Mouse (Mus musculus): ENCODE results near the gene Sema4b. TPM values are rescaled to one million over a fixed set of nuclear protein-coding genes. Genes with fewer than 3 reads are reported as not detected.

The Sema4b gene
- total and polyA plus RNA-seq, 2 experiments from 2014 or later: 29.2 to 43.7 TPM

DNA sequence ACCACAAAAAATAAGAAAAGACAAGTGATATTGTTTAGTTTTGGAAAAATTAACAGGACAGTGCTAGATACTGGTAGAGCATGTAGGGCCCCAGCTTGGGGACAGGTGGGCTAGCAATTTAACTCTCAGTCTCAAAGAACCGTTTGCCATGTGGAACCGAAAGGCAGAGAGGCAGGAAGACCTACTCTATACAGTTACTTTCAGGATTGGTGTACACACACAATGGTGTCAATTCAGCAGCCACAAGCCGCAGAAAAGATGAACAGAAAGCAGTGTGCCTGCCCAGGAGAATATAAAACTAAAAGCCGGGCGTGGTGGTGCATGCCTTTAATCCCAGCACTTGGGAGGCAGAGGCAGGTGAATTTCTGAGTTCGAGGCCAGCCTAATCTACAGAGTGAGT is 6.9 kb upstream of the Sema4b start:
- ATAC-seq (ENCODE audit: low FRiP score) (no peak), DNase-seq (ENCODE audit: low spot score) (no peak)
- H3K9me3 ChIP-seq (ENCODE audit: low read length): no peaks in the 10 kb centered on the region
- H3K9ac ChIP-seq (replicated peaks; ENCODE audit: low read length, poor library complexity, severe bottlenecking): no peak overlapping the region
- H3K27ac ChIP-seq (ENCODE audit: low read depth, low read length): no peak overlapping the region
- no peaks in the 10 kb centered on the region for H3K4me1 ChIP-seq (ENCODE audit: insufficient read depth, low read length)
- no peaks in the 10 kb centered on the region for H3K36me3 ChIP-seq (ENCODE audit: insufficient read depth, low read length)
- WGBS: 83% methylated on average over 6 of the region's 6 CpGs
- no peaks in the 10 kb centered on the region for H3K27me3 ChIP-seq (ENCODE audit: insufficient read depth, low read length)
- no peak for TF ChIP-seq CTCF (IDR thresholded peaks at IDR 0.05)
- no peak overlapping the region for H3K4me3 ChIP-seq (ENCODE audit: low read depth, low read length)
- H3K4me2 ChIP-seq (ENCODE audit: low read depth, low read length, poor library complexity, severe bottlenecking): no peak overlapping the region

DNA sequence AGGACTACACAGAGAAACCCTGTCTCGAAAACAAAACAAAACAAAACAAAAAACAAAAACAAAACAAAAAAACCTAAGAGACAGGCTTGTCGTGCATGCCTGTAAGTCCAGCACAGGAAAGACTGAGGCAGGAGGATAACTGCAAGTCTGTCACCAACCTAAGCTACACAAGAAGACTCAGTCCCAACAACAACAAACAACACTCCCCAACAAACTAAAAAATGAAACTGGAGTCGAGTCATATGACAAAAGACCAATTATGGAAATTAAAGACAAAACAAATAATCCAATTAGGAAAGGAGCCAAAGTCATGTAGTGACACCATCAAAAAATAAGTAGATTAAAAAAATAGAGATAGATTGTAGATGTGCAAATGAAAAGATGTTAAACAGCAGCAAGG is 6.4 kb upstream of the Sema4b start:
- Histone ChIP-seq H3K4me2 (ENCODE audit: low read depth, low read length, poor library complexity, severe bottlenecking) (no peak overlapping the region), H3K36me3 (ENCODE audit: insufficient read depth, low read length) (no peaks in the 10 kb centered on the region), H3K27me3 (ENCODE audit: insufficient read depth, low read length) (no peaks in the 10 kb centered on the region), H3K4me3 (ENCODE audit: low read depth, low read length) (no peak overlapping the region), H3K9me3 (ENCODE audit: low read length) (no peaks in the 10 kb centered on the region), H3K9ac (replicated peaks; ENCODE audit: low read length, poor library complexity, severe bottlenecking) (no peak overlapping the region), H3K27ac (ENCODE audit: low read depth, low read length) (no peak overlapping the region), H3K4me1 (ENCODE audit: insufficient read depth, low read length) (no peaks in the 10 kb centered on the region)
- ATAC-seq (ENCODE audit: low FRiP score): no peak
- DNase-seq (ENCODE audit: low spot score): no peak
- TF ChIP-seq CTCF (IDR thresholded peaks at IDR 0.05): no peak
- WGBS: 73% methylated on average over 3 of the region's 3 CpGs

DNA sequence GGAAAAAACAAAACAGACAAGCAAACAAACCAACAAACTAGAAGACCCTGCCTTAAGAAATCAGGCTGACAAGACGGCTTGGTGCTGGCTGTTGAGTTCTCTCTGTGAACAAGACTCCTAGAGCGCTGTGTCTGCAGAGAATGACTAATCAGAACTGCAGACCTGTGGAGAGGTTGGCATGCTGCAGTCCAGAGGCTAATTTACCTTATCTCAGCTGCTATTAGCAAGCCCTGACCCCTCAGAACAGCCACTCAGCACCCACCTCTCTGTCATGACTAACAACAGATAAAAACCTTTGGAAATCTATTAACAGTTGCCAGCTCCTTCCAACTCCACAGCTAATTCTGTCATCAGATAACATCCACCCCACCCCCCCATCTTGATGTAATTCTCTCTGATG is 5.6 kb upstream of the Sema4b start:
- Histone ChIP-seq H3K9me3 (ENCODE audit: low read length) (no peaks in the 10 kb centered on the region), H3K27ac (ENCODE audit: low read depth, low read length) (no peak overlapping the region), H3K36me3 (ENCODE audit: insufficient read depth, low read length) (no peaks in the 10 kb centered on the region), H3K9ac (replicated peaks; ENCODE audit: low read length, poor library complexity, severe bottlenecking) (no peak overlapping the region), H3K4me1 (ENCODE audit: insufficient read depth, low read length) (no peaks in the 10 kb centered on the region), H3K4me2 (ENCODE audit: low read depth, low read length, poor library complexity, severe bottlenecking) (no peak overlapping the region), H3K27me3 (ENCODE audit: insufficient read depth, low read length) (no peaks in the 10 kb centered on the region), H3K4me3 (ENCODE audit: low read depth, low read length) (no peak overlapping the region)
- TF ChIP-seq CTCF (IDR thresholded peaks at IDR 0.05): no peak
- 73% methylated on average over 2 of the region's 2 CpGs for WGBS
- DNase-seq (ENCODE audit: low spot score): no peak
- ATAC-seq (ENCODE audit: low FRiP score): no peak

DNA sequence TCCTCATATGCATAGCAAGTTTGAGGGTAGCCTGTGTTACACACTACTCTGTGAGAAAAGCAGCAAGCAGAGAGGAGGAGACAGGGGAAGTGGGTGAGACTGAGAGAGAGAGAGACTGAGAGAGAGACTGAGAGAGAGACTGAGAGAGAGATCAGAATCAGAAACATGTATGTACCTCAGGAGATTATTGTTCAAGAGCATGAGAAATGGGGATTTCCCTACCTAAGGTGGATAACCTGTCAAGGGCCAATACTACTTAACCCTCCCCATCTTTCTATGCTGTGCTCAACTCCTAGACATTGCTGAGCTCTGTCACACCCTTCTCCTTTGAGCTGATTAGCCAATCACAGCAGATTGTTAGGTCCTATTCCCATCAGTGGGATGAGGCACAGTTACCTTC is 4.5 kb upstream of the Sema4b start:
- H3K27me3 ChIP-seq (ENCODE audit: insufficient read depth, low read length): no peaks in the 10 kb centered on the region
- no peaks in the 10 kb centered on the region for H3K9me3 ChIP-seq (ENCODE audit: low read length)
- H3K9ac ChIP-seq (replicated peaks; ENCODE audit: low read length, poor library complexity, severe bottlenecking): no peak overlapping the region
- no peak overlapping the region for H3K27ac ChIP-seq (ENCODE audit: low read depth, low read length)
- no peak overlapping the region for H3K4me3 ChIP-seq (ENCODE audit: low read depth, low read length)
- H3K36me3 ChIP-seq (ENCODE audit: insufficient read depth, low read length): no peaks in the 10 kb centered on the region
- TF ChIP-seq CTCF (IDR thresholded peaks at IDR 0.05): no peak
- no peaks in the 10 kb centered on the region for H3K4me1 ChIP-seq (ENCODE audit: insufficient read depth, low read length)
- ATAC-seq (ENCODE audit: low FRiP score) (no peak), DNase-seq (ENCODE audit: low spot score) (no peak)
- no peak overlapping the region for H3K4me2 ChIP-seq (ENCODE audit: low read depth, low read length, poor library complexity, severe bottlenecking)

DNA sequence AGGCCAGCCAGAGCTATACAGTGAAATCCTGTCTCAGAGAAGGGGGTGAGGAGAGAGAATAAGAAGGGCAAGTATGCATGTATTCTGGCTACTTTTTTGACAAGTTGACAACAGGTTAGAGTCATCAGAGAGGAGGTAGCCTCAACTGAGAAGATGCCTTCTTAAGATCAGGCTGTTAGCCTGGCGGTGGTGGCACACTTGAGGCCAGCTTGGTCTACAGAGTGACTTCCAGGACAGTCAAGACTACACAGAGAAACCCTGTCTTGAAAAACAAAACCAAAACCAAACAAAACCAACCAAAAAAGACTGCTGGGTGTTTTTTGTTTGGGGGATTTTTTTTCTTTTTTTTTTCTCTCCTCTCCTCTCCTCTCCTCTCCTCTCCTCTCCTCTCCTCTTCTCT is 3.2 kb upstream of the Sema4b start:
- Histone ChIP-seq H3K9me3 (ENCODE audit: low read length) (no peaks in the 10 kb centered on the region), H3K4me1 (ENCODE audit: insufficient read depth, low read length) (peaks cover 6% of the 10 kb centered on the region; the same call in 1 of the 2 replicates), H3K9ac (replicated peaks; ENCODE audit: low read length, poor library complexity, severe bottlenecking) (no peak overlapping the region), H3K27me3 (ENCODE audit: insufficient read depth, low read length) (no peaks in the 10 kb centered on the region), H3K27ac (ENCODE audit: low read depth, low read length) (no peak overlapping the region), H3K4me2 (ENCODE audit: low read depth, low read length, poor library complexity, severe bottlenecking) (no peak overlapping the region), H3K36me3 (ENCODE audit: insufficient read depth, low read length) (no peaks in the 10 kb centered on the region), H3K4me3 (ENCODE audit: low read depth, low read length) (no peak overlapping the region)
- ATAC-seq (ENCODE audit: low FRiP score): no peak
- TF ChIP-seq CTCF (IDR thresholded peaks at IDR 0.05): no peak
- no peak for DNase-seq (ENCODE audit: low spot score)
- 83% methylated on average over 1 of the region's 1 CpGs for WGBS

DNA sequence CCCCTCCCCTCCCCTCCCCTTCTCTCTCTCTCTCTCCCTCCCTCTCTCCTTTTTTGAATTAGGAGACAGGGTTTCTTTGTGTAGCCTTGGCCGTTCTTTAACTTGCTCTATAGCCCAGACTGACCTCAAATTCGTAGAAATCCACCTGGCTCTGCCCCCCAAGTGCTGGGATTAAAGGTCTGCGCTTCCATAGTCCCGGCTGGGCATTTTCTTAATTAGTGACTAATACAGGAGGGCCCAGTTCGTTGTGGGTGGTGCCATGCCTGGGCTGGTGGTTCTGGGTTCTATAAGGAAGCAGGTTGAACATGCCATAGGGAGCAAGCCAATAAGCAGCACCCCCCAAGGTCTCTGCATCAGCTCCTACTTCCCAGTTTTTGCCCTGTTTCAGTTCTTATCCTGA is 2.7 kb upstream of the Sema4b start:
- Histone ChIP-seq H3K9me3 (ENCODE audit: low read length) (no peaks in the 10 kb centered on the region), H3K27me3 (ENCODE audit: insufficient read depth, low read length) (no peaks in the 10 kb centered on the region), H3K36me3 (ENCODE audit: insufficient read depth, low read length) (no peaks in the 10 kb centered on the region), H3K27ac (ENCODE audit: low read depth, low read length) (no peak overlapping the region), H3K4me2 (ENCODE audit: low read depth, low read length, poor library complexity, severe bottlenecking) (no peak overlapping the region), H3K4me1 (ENCODE audit: insufficient read depth, low read length) (peaks cover 6% of the 10 kb centered on the region; the same call in 1 of the 2 replicates), H3K4me3 (ENCODE audit: low read depth, low read length) (no peak overlapping the region), H3K9ac (replicated peaks; ENCODE audit: low read length, poor library complexity, severe bottlenecking) (no peak overlapping the region)
- WGBS: 44% methylated on average over 5 of the region's 5 CpGs
- no peak for TF ChIP-seq CTCF (IDR thresholded peaks at IDR 0.05)
- DNase-seq (ENCODE audit: low spot score) (no peak), ATAC-seq (ENCODE audit: low FRiP score) (no peak)

Data from midbrain, postnatal 0 days (tissue).